Mouse (Mus musculus) limb, embryonic 14.5 days (tissue): Measurements from ENCODE around the gene Shisa9. TPM values are rescaled to one million over a fixed set of nuclear protein-coding genes. Genes with fewer than 3 reads are reported as not detected.
"Not testable (repeated sequence)": the region's sequence is repeated elsewhere in the genome, so short reads cannot be mapped to it uniquely, and the experiment has no call there.

ENCODE experiments used
- ATAC-seq: fragments of 200-750 bp; cut with Nextera tagmentation; 2 replicates; pipeline ENCODE4 v1.8.0; 2017; ENCODE audit warnings: low read depth, moderate number of reproducible peaks, moderate TSS enrichment; ENCODE audit not compliant: low FRiP score
- DNase-seq: peaks from one replicate; pipeline ENCODE4 v3.0.0-alpha.2; 2015; ENCODE audit warnings: low spot score
- H3K27ac ChIP-seq: fragments of 300-500 bp; sonication (generic); replicated peaks from 2 replicates; pipeline ENCODE4 v1.5.1; 2014; ENCODE audit warnings: low read depth, mild to moderate bottlenecking, low read length, moderate library complexity, mixed read lengths
- H3K27me3 ChIP-seq: fragments of 300-500 bp; sonication (generic); 2 replicates; pipeline ENCODE4 v1.6.1; 2014; ENCODE audit warnings: low read length, mixed read lengths; ENCODE audit not compliant: control insufficient read depth, insufficient read depth
- H3K36me3 ChIP-seq: fragments of 300-500 bp; sonication (generic); 2 replicates; pipeline ENCODE4 v1.6.1; 2014; ENCODE audit warnings: mild to moderate bottlenecking, low read length, moderate library complexity, mixed read lengths; ENCODE audit not compliant: control insufficient read depth, insufficient read depth
- H3K4me1 ChIP-seq: fragments of 300-500 bp; sonication (generic); 2 replicates; pipeline ENCODE4 v1.6.1; 2014; ENCODE audit warnings: antibody characterized with exemption, low read length, mixed read lengths; ENCODE audit not compliant: control insufficient read depth, insufficient read depth
- H3K4me2 ChIP-seq: fragments of 300-500 bp; sonication (generic); replicated peaks from 2 replicates; pipeline ENCODE4 v1.6.1; 2014; ENCODE audit warnings: low read depth, mild to moderate bottlenecking, low read length, moderate library complexity; ENCODE audit not compliant: severe bottlenecking
- H3K4me3 ChIP-seq: fragments of 300-500 bp; sonication (generic); replicated peaks from 2 replicates; pipeline ENCODE4 v1.5.1; 2014; ENCODE audit warnings: low read length
- H3K9ac ChIP-seq: fragments of 300-500 bp; sonication (generic); 2 replicates; pipeline ENCODE4 v1.6.1; 2014; ENCODE audit warnings: mild to moderate bottlenecking, low read depth, low read length, moderate library complexity; ENCODE audit not compliant: severe bottlenecking
- H3K9me3 ChIP-seq: fragments of 300-500 bp; sonication (generic); 2 replicates; pipeline ENCODE4 v1.6.1; 2016; ENCODE audit warnings: low read length; ENCODE audit not compliant: control insufficient read depth
- POLR2A ChIP-seq: fragments of 200-500 bp; IDR thresholded peaks from 2 replicates; pipeline ENCODE4 v1.8.0; 2012; ENCODE audit warnings: inconsistent platforms, mild to moderate bottlenecking, moderate library complexity, borderline replicate concordance; ENCODE audit not compliant: insufficient read depth, insufficient read length; ENCODE audit errors: extremely low read depth
- WGBS: fragments of 180-500 bp; shearing (Covaris S2); extraction: QIAGEN DNeasy Blood & Tissue Kit; methylation state at CpG from one replicate; pipeline ENCODE4 v1.1.7; 2014; 5-methylcytosine and 5-hydroxymethylcytosine counted together
- polyA plus RNA-seq, 2 experiments: library from polyadenylated mRNA; depleted of rRNA in 1 of 2; stranded (reverse) in 1 of 2; unstranded in 1 of 2; fragments of >200 nt; fragmentation: Nextera tagmentation in 1 of 2; extraction: Ambion mirVana in 1 of 2; gene quantifications; 2 replicates each; pipeline versions ENCODE4 v1.2.1 to v1.2.3; 2012 to 2014

Gene Shisa9
- 2.4 and 2.9 TPM in 2 replicates for polyA plus RNA-seq (2012; rRNA removed)
- 1.8 and 2.0 TPM in 2 replicates for polyA plus RNA-seq (2014; fragmentation: Nextera tagmentation; extraction: Ambion mirVana)

GRCm38 (mm10) chr16:11983616-11984270 is at the start of gene Shisa9:
TSS of gene Shisa9 (plus strand) at chr16:11984113.
- no peaks in the 10 kb centered on the region for H3K36me3 ChIP-seq
- H3K4me1 ChIP-seq, result peaks cover 7% of the 10 kb centered on the region
- no peak within 1 kb of the TSS for H3K27ac ChIP-seq
- TF ChIP-seq POLR2A, result no peak
- H3K27me3 ChIP-seq, result peaks cover 68% of the 10 kb centered on the region
- peak within 1 kb of the TSS; percentile 55 for H3K9ac ChIP-seq
- H3K4me2 ChIP-seq, result peak within 1 kb of the TSS; percentile 95
- DNase-seq (peak; percentile 17), ATAC-seq (peak; percentile 76)
- H3K9me3 ChIP-seq, result no peaks in the 10 kb centered on the region
- WGBS, result 0% methylated on average over 32 of the region's 42 CpGs
- peak within 1 kb of the TSS; percentile 55 for H3K4me3 ChIP-seq

- H3K4me2 ChIP-seq, result no peak overlapping the region
- no peaks in the 10 kb centered on the region for H3K9me3 ChIP-seq
- H3K4me1 ChIP-seq, result no peaks in the 10 kb centered on the region
- H3K27me3 ChIP-seq, result no peaks in the 10 kb centered on the region
- no peak overlapping the region for H3K9ac ChIP-seq
- H3K4me3 ChIP-seq, result no peak overlapping the region
- no peak overlapping the region for H3K27ac ChIP-seq
- DNase-seq (peak; percentile 11), ATAC-seq (no peak)
- no peak for TF ChIP-seq POLR2A
- H3K36me3 ChIP-seq, result no peaks in the 10 kb centered on the region
Observed at GRCm38 (mm10) chr16:11940477-11940876, 43.4 kb upstream of the Shisa9 start.

GRCm38 (mm10) chr16:11960691-11961090 is 23.2 kb upstream of the Shisa9 start:
- TF ChIP-seq POLR2A, result no peak
- DNase-seq (no peak), ATAC-seq (no peak)
- H3K27me3 ChIP-seq, result no peaks in the 10 kb centered on the region
- H3K4me2 ChIP-seq, result no peak overlapping the region
- H3K36me3 ChIP-seq, result no peaks in the 10 kb centered on the region
- no peak overlapping the region for H3K4me3 ChIP-seq
- H3K27ac ChIP-seq, result no peak overlapping the region
- WGBS, result 71% methylated on average over 1 of the region's 1 CpGs
- no peaks in the 10 kb centered on the region for H3K4me1 ChIP-seq
- no peak overlapping the region for H3K9ac ChIP-seq
- H3K9me3 ChIP-seq, result no peaks in the 10 kb centered on the region

- H3K9ac ChIP-seq, result no peak overlapping the region
- no peak overlapping the region for H3K4me3 ChIP-seq
- H3K27me3 ChIP-seq, result no peaks in the 10 kb centered on the region
- no peaks in the 10 kb centered on the region for H3K9me3 ChIP-seq
- ATAC-seq (no peak), DNase-seq (no peak)
- H3K27ac ChIP-seq, result no peak overlapping the region
- H3K4me2 ChIP-seq, result no peak overlapping the region
- no peaks in the 10 kb centered on the region for H3K4me1 ChIP-seq
- WGBS, result 86% methylated on average over 8 of the region's 8 CpGs
- no peak for TF ChIP-seq POLR2A
- H3K36me3 ChIP-seq, result no peaks in the 10 kb centered on the region
Observed at GRCm38 (mm10) chr16:11966041-11966440, 17.9 kb upstream of the Shisa9 start.

GRCm38 (mm10) chr16:11966810-11967209 is 17.1 kb upstream of the Shisa9 start:
- not testable (repeated sequence) for H3K9me3 ChIP-seq, H3K27me3 ChIP-seq, H3K36me3 ChIP-seq, H3K4me3 ChIP-seq, H3K27ac ChIP-seq, H3K9ac ChIP-seq, DNase-seq, H3K4me2 ChIP-seq, H3K4me1 ChIP-seq, ATAC-seq
- 77% methylated on average over 2 of the region's 5 CpGs for WGBS

GRCm38 (mm10) chr16:11967579-11967978 is 16.3 kb upstream of the Shisa9 start:
- no peaks in the 10 kb centered on the region for H3K36me3 ChIP-seq
- no peak for ATAC-seq
- no peak for DNase-seq
- H3K27me3 ChIP-seq, result no peaks in the 10 kb centered on the region
- H3K27ac ChIP-seq, result no peak overlapping the region
- H3K4me2 ChIP-seq, result no peak overlapping the region
- H3K4me3 ChIP-seq, result no peak overlapping the region
- no peaks in the 10 kb centered on the region for H3K9me3 ChIP-seq
- no peak overlapping the region for H3K9ac ChIP-seq
- WGBS, result 74% methylated on average over 2 of the region's 2 CpGs
- no peak for TF ChIP-seq POLR2A
- H3K4me1 ChIP-seq, result no peaks in the 10 kb centered on the region
